Mouse (Mus musculus): Measurements from ENCODE around the gene Mab21l2. TPM values are rescaled to one million over a fixed set of nuclear protein-coding genes. Genes with fewer than 3 reads are reported as not detected.

The Mab21l2 gene
- total and polyA plus RNA-seq, 3 experiments, result not detected

- TF ChIP-seq TAL1 (IDR thresholded peaks at IDR 0.05; ENCODE audit: low read length), result 0 out of 2 replicates have a peak, but pooled peaks have one; percentile 12
- TF ChIP-seq EP300 (IDR thresholded peaks at IDR 0.05; ENCODE audit: low read depth in 1 of 2, low read length in 2 of 2), result peak; percentile 57 to 60; a peak in 3 of 4 replicates
- no peak for TF ChIP-seq MEF2A (IDR thresholded peaks at IDR 0.05; ENCODE audit: extremely low read depth, insufficient replicate concordance, low read depth, low read length, poor library complexity, severe bottlenecking)
- TF ChIP-seq TCF12 (IDR thresholded peaks at IDR 0.05; ENCODE audit: low read depth, low read length), result peak; percentile 78
- TF ChIP-seq E2F4 (IDR thresholded peaks at IDR 0.05; ENCODE audit: borderline replicate concordance, low read depth, low read length), result no peak
- no peak for TF ChIP-seq MYB (IDR thresholded peaks at IDR 0.05; ENCODE audit: low read depth, low read length)
- TF ChIP-seq GATA1 (IDR thresholded peaks at IDR 0.05; ENCODE audit: low read depth, low read length), result peak; percentile 76
- TF ChIP-seq BHLHE40 (IDR thresholded peaks at IDR 0.05; ENCODE audit: borderline replicate concordance, low read depth, low read length), result no peak
- H3K9me3 ChIP-seq (replicated peaks; ENCODE audit: insufficient read depth, low read length), result no peaks in the 10 kb centered on the region
- H3K27me3 ChIP-seq (ENCODE audit: control insufficient read depth in 1 of 2, insufficient read depth in 2 of 2, low read length in 2 of 2), result no peaks in the 10 kb centered on the region
- DNase-seq (ENCODE audit: low read depth, low spot score), result peak; percentile 32
- peaks cover 2 to 17% of the 10 kb centered on the region in 2 experiments; a peak in 2 of 4 replicates for H3K4me1 ChIP-seq (ENCODE audit: control insufficient read depth in 1 of 2, insufficient read depth in 2 of 2, low read length in 2 of 2)
- H3K79me2 ChIP-seq (ENCODE audit: control insufficient read depth, insufficient read depth, low read length, poor library complexity), result no peaks in the 10 kb centered on the region
- H3K36me3 ChIP-seq (ENCODE audit: control insufficient read depth in 1 of 2, insufficient read depth in 2 of 2, low read length in 2 of 2), result peaks cover 0 to 23% of the 10 kb centered on the region in 2 experiments; a peak in 2 of 4 replicates
- H3K4me3 ChIP-seq (ENCODE audit: control insufficient read depth in 1 of 2, insufficient read depth in 1 of 2, low read depth in 2 of 2, low read length in 2 of 2), result no peak overlapping the region
- no peak overlapping the region for H3K9ac ChIP-seq (ENCODE audit: control insufficient read depth, low read depth, low read length, poor library complexity, severe bottlenecking)
- 0 out of 2 replicates have a peak overlapping the region, but pooled peaks have one; percentile 39 for H3K27ac ChIP-seq (ENCODE audit: control insufficient read depth, low read depth, low read length)
These were observed 13.0 kb upstream of the Mab21l2 start for GRCm38 (mm10) chr3:86561396-86561795.

DNA sequence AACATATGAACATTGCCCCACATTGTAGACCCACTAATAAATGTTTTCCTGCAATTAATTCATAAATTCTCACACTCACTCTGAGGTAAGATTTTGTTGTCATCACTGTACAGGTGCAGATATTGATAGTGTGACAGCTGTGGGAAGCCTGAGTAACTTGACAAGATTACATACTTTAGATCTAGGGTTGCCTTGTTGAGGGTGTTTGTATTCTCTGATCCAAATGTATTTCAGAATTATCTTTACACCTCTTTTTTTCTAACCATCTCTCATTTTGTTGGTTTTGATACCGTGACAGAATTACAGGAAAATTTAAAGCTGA is 12.6 kb upstream of the Mab21l2 start:
- no peaks in the 10 kb centered on the region for H3K79me2 ChIP-seq (ENCODE audit: control insufficient read depth, insufficient read depth, low read length, poor library complexity)
- H3K27me3 ChIP-seq (ENCODE audit: control insufficient read depth in 1 of 2, insufficient read depth in 2 of 2, low read length in 2 of 2), result no peaks in the 10 kb centered on the region
- no peak overlapping the region for H3K4me3 ChIP-seq (ENCODE audit: control insufficient read depth in 1 of 2, insufficient read depth in 1 of 2, low read depth in 2 of 2, low read length in 2 of 2)
- no peak overlapping the region for H3K9ac ChIP-seq (ENCODE audit: control insufficient read depth, low read depth, low read length, poor library complexity, severe bottlenecking)
- peak; percentile 5; the same call in 1 of the 2 replicates for TF ChIP-seq MAFK (IDR thresholded peaks at IDR 0.05; ENCODE audit: borderline replicate concordance, low read depth, low read length)
- TF ChIP-seq TCF12 (IDR thresholded peaks at IDR 0.05; ENCODE audit: low read depth, low read length), result peak; percentile 41; the same call in 1 of the 2 replicates
- TF ChIP-seq RCOR1 (IDR thresholded peaks at IDR 0.05; ENCODE audit: low read depth, low read length), result 0 out of 2 replicates have a peak, but pooled peaks have one; percentile 27
- TF ChIP-seq ELF1 (IDR thresholded peaks at IDR 0.05; ENCODE audit: low read depth, low read length), result no peak
- no peak for TF ChIP-seq GABPA (IDR thresholded peaks at IDR 0.05; ENCODE audit: low read depth, low read length)
- no peak for TF ChIP-seq MAX (IDR thresholded peaks at IDR 0.05; ENCODE audit: low read length)
- TF ChIP-seq MXI1 (IDR thresholded peaks at IDR 0.05; ENCODE audit: low read depth, low read length), result no peak
- no peak for TF ChIP-seq POLR2A (IDR thresholded peaks at IDR 0.05; ENCODE audit: control insufficient read depth in 1 of 2, insufficient read depth in 1 of 2, low read depth in 1 of 2, low read length in 2 of 2, poor library complexity in 1 of 2)
- no peak for TF ChIP-seq POLR2AphosphoS5 (IDR thresholded peaks at IDR 0.05; ENCODE audit: borderline replicate concordance, low read depth, low read length)
- TF ChIP-seq MEF2A (IDR thresholded peaks at IDR 0.05; ENCODE audit: extremely low read depth, insufficient replicate concordance, low read depth, low read length, poor library complexity, severe bottlenecking), result no peak
- TF ChIP-seq NRF1 (IDR thresholded peaks at IDR 0.05; ENCODE audit: insufficient read depth, low read depth, low read length, poor library complexity, severe bottlenecking), result no peak
- no peak for TF ChIP-seq JUND (IDR thresholded peaks at IDR 0.05; ENCODE audit: low read depth, low read length)
- no peak for TF ChIP-seq MYB (IDR thresholded peaks at IDR 0.05; ENCODE audit: low read depth, low read length)
- no peak for TF ChIP-seq TBP (IDR thresholded peaks at IDR 0.05; ENCODE audit: low read depth, low read length)
- TF ChIP-seq ZMIZ1 (IDR thresholded peaks at IDR 0.05; ENCODE audit: low read depth, low read length), result no peak
- TF ChIP-seq ZKSCAN1 (IDR thresholded peaks at IDR 0.05; ENCODE audit: low read depth, low read length), result no peak
- TF ChIP-seq TAL1 (IDR thresholded peaks at IDR 0.05; ENCODE audit: low read length), result peak; percentile 23
- TF ChIP-seq SMC3 (IDR thresholded peaks at IDR 0.05; ENCODE audit: low read depth, low read length), result no peak
- TF ChIP-seq USF2 (IDR thresholded peaks at IDR 0.05; ENCODE audit: borderline replicate concordance in 1 of 2, insufficient read depth in 1 of 2, low read depth in 1 of 2, low read length in 2 of 2), result no peak
- no peak for TF ChIP-seq CTCF (IDR thresholded peaks at IDR 0.05 in 2 of 3, conservative IDR thresholded peaks at IDR 0.05 in 1 of 3; ENCODE audit: control insufficient read depth in 1 of 3, insufficient read depth in 1 of 3, low read depth in 2 of 3, low read length in 3 of 3, poor library complexity in 1 of 3, severe bottlenecking in 1 of 3)
- no peak for TF ChIP-seq E2F4 (IDR thresholded peaks at IDR 0.05; ENCODE audit: borderline replicate concordance, low read depth, low read length)
- TF ChIP-seq USF1 (IDR thresholded peaks at IDR 0.05; ENCODE audit: low read depth, low read length), result no peak
- TF ChIP-seq ZC3H11A (IDR thresholded peaks at IDR 0.05; ENCODE audit: low read depth, low read length), result no peak
- TF ChIP-seq ETS1 (IDR thresholded peaks at IDR 0.05; ENCODE audit: low read depth, low read length), result peak; percentile 71
- peak in 1 of 2 experiments; percentile 47; a peak in 2 of 4 replicates for TF ChIP-seq EP300 (IDR thresholded peaks at IDR 0.05; ENCODE audit: low read depth in 1 of 2, low read length in 2 of 2)
- no peak for TF ChIP-seq UBTF (IDR thresholded peaks at IDR 0.05; ENCODE audit: borderline replicate concordance, insufficient read depth, low read depth, low read length)
- 0 out of 2 replicates have a peak, but pooled peaks have one; percentile 20 for TF ChIP-seq GATA1 (IDR thresholded peaks at IDR 0.05; ENCODE audit: low read depth, low read length)
- H3K36me3 ChIP-seq (ENCODE audit: control insufficient read depth in 1 of 2, insufficient read depth in 2 of 2, low read length in 2 of 2), result peaks cover 0 to 23% of the 10 kb centered on the region in 2 experiments; a peak in 2 of 4 replicates
- no peaks in the 10 kb centered on the region for H3K9me3 ChIP-seq (replicated peaks; ENCODE audit: insufficient read depth, low read length)
- H3K4me1 ChIP-seq (ENCODE audit: control insufficient read depth in 1 of 2, insufficient read depth in 2 of 2, low read length in 2 of 2), result peaks cover 2 to 17% of the 10 kb centered on the region in 2 experiments; a peak in 2 of 4 replicates
- peak; percentile 26 for DNase-seq (ENCODE audit: low read depth, low spot score)
- H3K27ac ChIP-seq (ENCODE audit: control insufficient read depth, low read depth, low read length), result no peak overlapping the region

Measured in MEL (cell line).